Mouse (Mus musculus) heart, adult 2 months (tissue): ENCODE results near the gene St3gal5. TPM values are rescaled to one million over a fixed set of nuclear protein-coding genes. Genes with fewer than 3 reads are reported as not detected.
A peak's percentile ranks its signal among the peaks of the same experiment; 100 is the strongest.
"Not testable (repeated sequence)": the region's sequence is repeated elsewhere in the genome, so short reads cannot be mapped to it uniquely, and the experiment has no call there.

Experiments used
- DNase-seq, 2 experiments: peaks; one replicate each; pipeline ENCODE4 v3.0.0; 2021
- H3K27ac ChIP-seq: fragments of 200-600 bp; 2 replicates; pipeline ENCODE4 v1.8.1; 2022
- H3K27me3 ChIP-seq: fragments of 200-500 bp; 2 replicates; pipeline ENCODE4 v1.6.1; 2012; ENCODE audit warnings: mild to moderate bottlenecking, low read length, inconsistent platforms, mixed read lengths; ENCODE audit not compliant: control insufficient read depth, insufficient read depth
- H3K36me3 ChIP-seq: fragments of 200-500 bp; 2 replicates; pipeline ENCODE4 v1.6.1; 2012; ENCODE audit warnings: low read length, inconsistent platforms; ENCODE audit not compliant: control insufficient read depth, insufficient read depth
- H3K4me1 ChIP-seq: fragments of 200-500 bp; 2 replicates; pipeline ENCODE4 v1.6.1; 2011; ENCODE audit warnings: low read length; ENCODE audit not compliant: control insufficient read depth, insufficient read depth
- H3K4me3 ChIP-seq: fragments of 200-600 bp; 2 replicates; pipeline ENCODE4 v1.8.1; 2022
- H3K79me2 ChIP-seq: fragments of 200-500 bp; replicated peaks from 2 replicates; pipeline ENCODE4 v1.6.1; 2012; ENCODE audit warnings: mild to moderate bottlenecking, inconsistent platforms, low read length, moderate library complexity, mixed read lengths; ENCODE audit not compliant: control insufficient read depth, insufficient read depth
- H3K9ac ChIP-seq: fragments of 200-500 bp; 2 replicates; pipeline ENCODE4 v1.6.1; 2012; ENCODE audit warnings: low read depth, mild to moderate bottlenecking, control low read depth, inconsistent platforms, low read length, mixed read lengths
- CTCF ChIP-seq: fragments of 200-600 bp; IDR thresholded peaks from 2 replicates; pipeline ENCODE4 v1.8.1; 2022; ENCODE audit warnings: antibody characterized with exemption, mild to moderate bottlenecking, moderate library complexity
- EP300 ChIP-seq: fragments of 200-500 bp; IDR thresholded peaks from 2 replicates; pipeline ENCODE4 v1.6.1; 2011; ENCODE audit warnings: low read depth, low read length, control low read depth; ENCODE audit not compliant: insufficient read depth
- POLR2A ChIP-seq: fragments of 200-500 bp; IDR thresholded peaks from 2 replicates; pipeline ENCODE4 v1.6.1; 2011; ENCODE audit warnings: mild to moderate bottlenecking, low read depth, low read length, control low read depth; ENCODE audit not compliant: insufficient read depth
- WGBS: fragments of 180-500 bp; shearing (Covaris S2); methylation state at CpG from one replicate; pipeline ENCODE4 v1.1.7; 2018; 5-methylcytosine and 5-hydroxymethylcytosine counted together
- intact Hi-C: fragments of 180-260 bp; cut with DNase I; formaldehyde crosslinking; loops from one replicate; pipeline ENCODE4 v1.15.1; 2025
- polyA plus RNA-seq: library from polyadenylated mRNA; depleted of rRNA; stranded (reverse); fragments of >200 nt; gene quantifications from 2 replicates; pipeline ENCODE4 v1.2.3, GENCODE M21; 2012
- total RNA-seq, 2 experiments: library from RNA; stranded (reverse); gene quantifications; 2 replicates each; pipeline ENCODE4 v1.2.3; 2021

St3gal5 gene
- total and polyA plus RNA-seq, 3 experiments = 39.7 to 78.4 (median 67.6) TPM

GRCm38 (mm10) chr6:72144353-72144752 is 47.0 kb downstream of the St3gal5 start:
- intact Hi-C loops = no loop called here

GRCm38 (mm10) chr6:72146803-72147202 is 49.4 kb downstream of the St3gal5 start:
- Histone ChIP-seq H3K27ac (no peak overlapping the region), H3K27me3 (no peaks in the 10 kb centered on the region), H3K79me2 (no peaks in the 10 kb centered on the region), H3K4me3 (no peak overlapping the region), H3K36me3 (peaks cover 4% of the 10 kb centered on the region; the same call in 1 of the 2 replicates), H3K4me1 (peaks cover 1% of the 10 kb centered on the region; the same call in 1 of the 2 replicates), H3K9ac (no peak overlapping the region)
- intact Hi-C loops = no loop called here
- no peak for DNase-seq
- WGBS = 88% methylated on average over 14 of the region's 14 CpGs
- TF ChIP-seq EP300 (no peak), POLR2A (no peak), CTCF (no peak)

More at GRCm38 (mm10) chr6:72144353-72144752, 47.0 kb downstream of the St3gal5 start:
- no peaks in the 10 kb centered on the region for H3K27me3 ChIP-seq
- H3K36me3 ChIP-seq = peaks cover 4% of the 10 kb centered on the region; the same call in 1 of the 2 replicates
- H3K4me3 ChIP-seq = no peak overlapping the region
- H3K27ac ChIP-seq = no peak overlapping the region
- TF ChIP-seq POLR2A = no peak
- no peak for TF ChIP-seq EP300
- no peak for TF ChIP-seq CTCF
- H3K9ac ChIP-seq = no peak overlapping the region
- no peaks in the 10 kb centered on the region for H3K79me2 ChIP-seq
- WGBS = 79% methylated on average over 7 of the region's 7 CpGs
- H3K4me1 ChIP-seq = peaks cover 10% of the 10 kb centered on the region
- DNase-seq = no peak

- intact Hi-C loops = no loop called here
- H3K27me3 ChIP-seq = no peaks in the 10 kb centered on the region
- H3K79me2 ChIP-seq = no peaks in the 10 kb centered on the region
- peaks cover 4% of the 10 kb centered on the region; the same call in 1 of the 2 replicates for H3K4me1 ChIP-seq
- H3K9ac ChIP-seq = no peak overlapping the region
- no peak overlapping the region for H3K4me3 ChIP-seq
- TF ChIP-seq POLR2A (no peak), CTCF (no peak), EP300 (no peak)
- 69% methylated on average over 4 of the region's 4 CpGs for WGBS
- H3K27ac ChIP-seq = no peak overlapping the region
- H3K36me3 ChIP-seq = peaks cover 4% of the 10 kb centered on the region; the same call in 1 of the 2 replicates
- DNase-seq = no peak
These were observed 51.3 kb downstream of the St3gal5 start for GRCm38 (mm10) chr6:72148721-72149120.

- Histone ChIP-seq H3K9ac (no peak overlapping the region), H3K4me1 (peaks cover 4% of the 10 kb centered on the region; the same call in 1 of the 2 replicates), H3K27ac (no peak overlapping the region), H3K4me3 (no peak overlapping the region), H3K79me2 (no peaks in the 10 kb centered on the region), H3K27me3 (no peaks in the 10 kb centered on the region), H3K36me3 (peaks cover 4% of the 10 kb centered on the region; the same call in 1 of the 2 replicates)
- intact Hi-C loops = no loop called here
- WGBS = 81% methylated on average over 3 of the region's 3 CpGs
- no peak for TF ChIP-seq POLR2A
- 0 out of 2 replicates have a peak, but pooled peaks have one; percentile 25 for TF ChIP-seq CTCF
- no peak for DNase-seq
These were observed 52.4 kb downstream of the St3gal5 start for GRCm38 (mm10) chr6:72149797-72150196.

GRCm38 (mm10) chr6:72152707-72153106 is 55.3 kb downstream of the St3gal5 start:
- intact Hi-C loops = no loop called here

GRCm38 (mm10) chr6:72153455-72153854 is 56.1 kb downstream of the St3gal5 start:
- no peak for TF ChIP-seq POLR2A
- no peak for TF ChIP-seq EP300
- TF ChIP-seq CTCF = no peak
- Histone ChIP-seq H3K27ac (no peak overlapping the region), H3K9ac (no peak overlapping the region), H3K4me1 (peaks cover 4% of the 10 kb centered on the region; the same call in 1 of the 2 replicates), H3K27me3 (no peaks in the 10 kb centered on the region), H3K36me3 (peaks cover 4% of the 10 kb centered on the region; the same call in 1 of the 2 replicates), H3K4me3 (no peak overlapping the region), H3K79me2 (no peaks in the 10 kb centered on the region)
- intact Hi-C loops = no loop called here
- 69% methylated on average over 11 of the region's 11 CpGs for WGBS
- DNase-seq = peak; percentile 31 to 34

More at GRCm38 (mm10) chr6:72152707-72153106, 55.3 kb downstream of the St3gal5 start:
- peaks cover 4% of the 10 kb centered on the region; the same call in 1 of the 2 replicates for H3K4me1 ChIP-seq
- WGBS = 86% methylated on average over 7 of the region's 7 CpGs
- no peak overlapping the region for H3K27ac ChIP-seq
- no peaks in the 10 kb centered on the region for H3K27me3 ChIP-seq
- no peak for TF ChIP-seq CTCF
- TF ChIP-seq EP300 = no peak
- TF ChIP-seq POLR2A = no peak
- H3K36me3 ChIP-seq = peaks cover 4% of the 10 kb centered on the region; the same call in 1 of the 2 replicates
- no peak overlapping the region for H3K4me3 ChIP-seq
- DNase-seq = no peak
- H3K79me2 ChIP-seq = no peaks in the 10 kb centered on the region
- no peak overlapping the region for H3K9ac ChIP-seq

- H3K9ac ChIP-seq, H3K27me3 ChIP-seq, H3K36me3 ChIP-seq, intact Hi-C loops, H3K79me2 ChIP-seq, H3K4me1 ChIP-seq, H3K4me3 ChIP-seq, H3K27ac ChIP-seq: not testable (repeated sequence)
- WGBS = 36% methylated on average over 5 of the region's 5 CpGs
- DNase-seq = peak; percentile 76 to 85
These were observed 56.6 kb downstream of the St3gal5 start for GRCm38 (mm10) chr6:72154008-72154407.
